Mouse (Mus musculus): ENCODE data around the gene Cd28.

Cd28 gene

DNA sequence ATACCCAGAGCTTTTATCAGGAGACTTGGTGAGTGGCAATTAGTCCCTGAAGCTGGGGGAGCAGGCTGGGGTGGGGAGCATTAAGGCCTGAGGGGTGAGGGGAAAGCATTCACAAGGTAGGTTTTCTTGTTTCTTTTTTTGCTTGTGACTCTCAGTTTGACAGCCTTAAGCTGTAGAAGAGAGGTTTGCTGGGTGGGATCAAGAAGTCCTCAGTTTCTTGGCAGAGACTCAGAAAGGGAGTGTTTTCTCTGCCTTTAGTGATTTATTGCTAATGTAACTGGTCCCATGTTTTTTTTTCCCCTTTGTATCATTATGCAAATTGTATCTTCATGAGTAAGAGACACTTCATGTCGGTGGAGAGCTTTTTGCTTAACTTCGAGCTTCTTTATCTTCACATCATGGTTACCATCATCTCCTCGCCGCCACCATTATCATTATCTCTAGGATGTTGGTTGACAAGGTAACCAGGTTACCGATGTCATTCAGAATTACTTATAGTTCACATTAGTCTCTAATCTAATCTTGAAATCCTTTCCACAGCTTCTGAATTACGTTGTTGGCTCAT lies 33.7 kb downstream of the Cd28 start:
- DNase-seq (ENCODE audit: low spot score) = no peak

DNA sequence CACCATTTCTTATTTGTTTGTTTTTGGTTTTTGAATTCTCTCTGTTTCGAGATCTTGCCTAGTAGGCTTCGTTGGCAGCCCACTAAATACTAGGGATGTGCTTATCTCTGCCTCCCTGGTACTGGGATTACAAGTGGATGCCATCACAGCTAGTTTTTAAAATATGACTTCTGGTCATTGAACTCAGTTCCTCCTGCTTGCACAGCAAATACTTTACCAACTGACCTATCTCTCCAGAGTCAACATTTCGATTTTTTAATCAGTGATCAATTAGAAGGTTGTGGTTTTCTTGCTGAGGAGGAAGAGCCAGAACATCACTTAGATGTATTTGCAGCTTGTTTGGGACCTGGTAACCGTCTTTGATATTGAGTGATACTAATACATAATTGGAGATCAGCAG lies 34.4 kb downstream of the Cd28 start:
- no peak for DNase-seq (ENCODE audit: low spot score)

DNA sequence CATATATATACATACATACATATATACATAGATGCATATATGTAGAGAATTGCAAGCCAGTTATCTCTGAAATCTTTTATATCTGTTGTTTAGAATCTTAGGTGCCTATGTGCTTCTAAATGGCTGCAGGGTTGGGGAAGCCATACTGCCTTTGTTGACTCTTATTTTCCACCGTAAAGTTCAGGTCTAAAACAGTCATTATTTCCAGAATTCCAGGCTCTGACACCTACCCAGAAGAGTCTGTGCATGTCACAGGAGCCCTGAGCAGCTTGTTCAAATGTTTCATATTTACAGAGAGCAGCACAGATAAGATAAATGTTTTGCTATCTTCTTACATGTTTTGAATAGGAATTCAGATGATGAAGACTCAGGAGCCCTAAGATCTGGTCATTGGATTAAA lies 36.4 kb downstream of the Cd28 start:
- DNase-seq (ENCODE audit: low spot score) = no peak

DNA sequence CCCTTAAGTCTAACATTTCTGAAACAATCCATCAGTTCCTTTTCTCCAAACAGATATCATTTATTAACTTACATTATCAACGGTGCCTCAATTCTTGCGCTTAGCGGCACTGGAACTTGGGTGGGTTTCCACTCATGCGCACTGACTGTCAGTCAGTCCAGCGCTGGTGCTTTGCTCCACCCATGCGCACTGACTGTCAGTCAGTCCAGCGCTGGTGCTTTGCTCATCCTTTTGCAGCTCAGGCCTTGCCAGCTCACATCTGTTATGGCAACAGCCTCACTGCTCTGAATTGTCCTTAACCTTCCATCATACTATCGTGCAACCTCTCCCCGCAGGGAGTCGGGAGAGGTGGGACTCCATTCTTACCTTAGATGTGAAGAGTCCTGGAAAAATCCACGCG lies 37.4 kb downstream of the Cd28 start:
- no peak for DNase-seq (ENCODE audit: low spot score)

DNA sequence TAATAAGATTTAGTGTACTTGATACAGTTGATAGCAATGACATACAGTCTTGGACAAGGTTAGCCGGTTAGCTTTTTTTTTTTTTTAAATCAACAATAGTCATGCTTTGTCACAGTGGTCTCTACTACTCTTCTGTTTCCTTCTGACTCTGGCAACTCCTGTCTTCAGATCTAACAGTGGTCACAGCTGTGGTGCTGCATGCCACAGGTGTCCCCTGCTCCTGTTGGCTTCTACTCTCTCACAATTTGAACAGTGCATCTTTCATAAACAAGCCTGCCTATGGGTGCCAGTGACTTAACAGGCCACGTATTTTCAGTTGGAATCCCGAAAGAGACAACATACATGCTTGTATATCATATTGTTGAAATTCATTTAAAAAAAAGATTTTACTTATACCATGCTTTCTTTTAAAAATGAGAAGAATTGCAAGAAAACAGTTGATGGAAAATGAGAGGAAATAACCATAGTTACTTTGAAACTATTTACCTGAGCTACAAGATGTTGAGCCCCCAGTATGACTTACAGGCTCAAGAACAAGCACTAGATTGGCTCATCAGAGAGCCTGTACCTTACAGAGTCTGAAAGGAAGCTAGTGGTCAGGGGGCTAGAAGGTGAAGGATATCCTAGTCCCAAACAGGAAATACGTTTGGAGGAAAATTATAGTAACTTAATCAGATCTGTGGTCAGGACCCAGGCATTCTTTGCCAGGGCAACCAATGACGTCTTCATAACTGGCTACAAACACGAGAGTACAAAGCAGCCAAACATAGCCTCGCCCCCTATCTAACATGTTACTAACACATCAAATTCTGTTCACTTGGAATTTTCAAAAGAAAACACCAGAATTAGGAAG lies 39.0 kb downstream of the Cd28 start:
- DNase-seq (ENCODE audit: low spot score) = no peak

DNA sequence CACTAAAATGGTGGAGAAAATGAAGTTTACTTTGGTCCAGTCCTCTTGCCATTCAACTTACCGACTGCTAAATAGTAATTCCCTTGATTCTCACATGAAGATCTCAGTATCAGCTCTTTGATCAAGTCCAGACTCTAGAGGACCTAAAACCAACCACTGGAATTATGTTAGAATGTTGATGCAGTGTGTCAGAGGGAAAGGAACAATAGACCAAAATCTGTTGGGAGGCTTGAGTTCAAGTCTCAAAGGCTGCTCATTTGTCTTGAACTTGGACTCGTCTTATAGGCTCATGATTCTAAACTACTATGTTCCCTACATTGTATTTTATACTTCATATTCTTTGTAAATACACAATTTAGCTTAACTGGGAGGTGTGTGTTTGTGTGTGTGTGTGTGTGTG lies 41.0 kb downstream of the Cd28 start:
- DNase-seq (ENCODE audit: low spot score) = no peak

DNA sequence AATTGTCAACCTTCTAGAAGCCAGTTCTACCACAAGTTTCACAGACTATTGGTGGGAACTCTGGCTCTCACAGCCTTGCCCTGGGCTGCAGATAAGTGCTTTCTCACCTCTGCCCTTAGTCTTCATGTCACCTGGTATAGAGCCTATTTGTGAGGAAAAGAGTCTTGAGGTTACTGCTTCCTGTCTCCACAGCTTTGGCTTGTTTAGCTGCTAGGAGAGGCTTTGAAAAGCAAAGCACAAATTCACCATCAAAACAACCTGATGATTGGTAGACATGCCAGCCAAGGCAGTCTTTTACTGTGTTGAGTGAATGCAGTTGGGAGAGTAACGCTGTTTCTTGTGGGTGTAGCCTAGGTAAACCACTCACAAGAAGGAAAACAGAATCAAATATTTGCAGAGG lies 41.6 kb downstream of the Cd28 start:
- no peak for DNase-seq (ENCODE audit: low spot score)

DNA sequence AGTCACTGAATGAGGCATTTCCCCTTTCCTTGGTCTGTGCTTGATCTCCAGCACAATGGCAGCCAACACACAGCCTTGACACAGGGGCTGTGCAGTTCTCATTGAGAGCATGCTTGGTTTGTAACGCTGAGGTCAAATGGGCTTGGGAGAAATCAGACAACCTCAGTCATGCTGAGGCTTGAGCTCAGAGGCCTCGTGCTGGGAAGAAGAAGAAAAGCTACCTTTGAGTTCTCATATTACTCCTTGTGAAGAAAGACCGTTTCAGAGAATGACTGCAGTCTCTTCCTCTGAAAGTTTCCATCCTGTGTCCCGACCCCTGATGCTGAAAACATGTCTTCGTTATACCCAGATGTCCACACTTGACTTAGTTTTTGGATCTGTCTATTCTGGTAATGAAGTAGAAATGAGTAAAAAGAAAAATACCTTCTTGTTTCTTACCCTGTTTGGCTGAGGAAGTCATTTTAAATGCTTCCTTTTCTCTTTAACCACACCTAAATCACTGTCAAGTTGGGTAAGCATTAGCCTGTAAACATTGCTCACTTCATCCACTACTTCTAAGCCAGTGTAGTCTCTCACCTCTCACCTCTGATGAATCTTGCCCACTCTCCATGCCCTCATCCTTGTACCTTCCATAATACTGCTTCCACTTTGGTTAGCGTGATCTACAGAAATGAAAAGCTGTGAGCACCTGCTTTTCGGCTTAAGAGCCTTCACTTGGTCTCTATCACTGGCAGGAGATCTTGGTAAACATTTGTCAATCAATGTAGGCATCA lies 43.1 kb downstream of the Cd28 start:
- DNase-seq (ENCODE audit: low spot score) = no peak

DNA sequence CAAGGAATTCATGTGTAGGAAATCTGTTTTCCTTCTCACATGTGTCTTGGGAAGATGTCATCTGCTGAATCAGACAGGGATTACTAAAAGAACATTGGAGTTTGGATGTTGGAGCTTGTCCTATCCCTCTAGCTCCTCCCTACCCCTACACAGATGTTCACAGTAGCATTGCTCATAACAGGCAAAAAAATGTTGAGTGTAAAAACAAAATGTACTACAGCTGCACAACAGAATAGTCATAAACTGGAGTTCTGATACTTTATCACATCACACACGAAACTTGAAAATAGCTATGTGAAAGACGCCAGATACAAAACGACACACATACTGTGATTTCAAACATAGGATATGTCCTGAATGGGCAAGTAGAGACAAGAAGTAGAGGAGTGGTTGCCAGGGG lies 43.9 kb downstream of the Cd28 start:
- no peak for DNase-seq (ENCODE audit: low spot score)

DNA sequence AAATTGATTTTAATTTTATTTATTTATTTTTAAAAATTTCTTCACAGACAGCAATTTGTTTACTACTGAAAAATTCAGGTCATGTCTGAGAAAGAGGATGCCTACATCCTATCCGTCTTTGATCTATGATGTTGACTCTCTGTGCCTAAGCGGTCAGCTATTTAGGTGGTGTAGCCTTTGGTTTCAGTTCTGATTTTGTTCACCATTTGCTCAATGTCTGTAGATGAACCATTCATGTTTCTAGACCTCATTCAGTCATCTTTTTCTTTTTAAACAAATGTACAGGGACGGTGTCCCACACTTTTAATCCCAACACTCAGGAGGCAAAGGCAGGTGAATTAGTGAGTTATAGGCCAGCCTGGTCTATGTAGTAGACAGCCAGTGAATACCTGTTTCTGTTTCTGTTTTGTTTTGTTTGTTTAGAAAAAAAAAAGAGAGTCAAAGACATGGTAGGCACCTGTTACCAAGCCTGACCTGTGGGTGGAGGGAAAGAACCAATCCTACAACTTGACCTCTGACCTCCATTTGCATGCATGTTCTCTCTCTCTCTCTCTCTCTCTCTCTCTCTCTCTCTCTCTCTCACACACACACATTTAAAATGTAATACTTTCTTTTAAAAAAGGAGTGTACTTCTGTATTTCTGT lies 45.0 kb downstream of the Cd28 start:
- DNase-seq (ENCODE audit: low spot score) = no peak

DNA sequence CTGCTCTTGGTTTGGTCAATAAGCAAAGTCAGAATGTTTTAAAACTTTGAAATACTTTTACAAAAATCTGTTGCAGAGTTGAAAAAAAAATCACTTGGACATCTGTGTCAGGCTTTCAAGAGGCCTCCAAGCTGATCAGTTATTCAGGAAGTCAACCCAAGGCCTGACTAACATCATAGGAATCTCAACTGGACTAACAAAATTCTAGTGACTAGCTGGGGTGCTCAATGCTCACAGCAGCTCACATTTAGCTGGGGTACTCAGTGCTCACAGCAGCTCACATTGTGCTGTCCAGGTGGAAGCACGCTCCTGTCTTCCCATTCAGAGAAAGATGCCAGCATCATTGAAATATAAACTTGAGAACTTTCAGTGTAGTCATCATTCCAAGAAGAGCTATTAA lies 45.9 kb downstream of the Cd28 start:
- no peak for DNase-seq (ENCODE audit: low spot score)

DNA sequence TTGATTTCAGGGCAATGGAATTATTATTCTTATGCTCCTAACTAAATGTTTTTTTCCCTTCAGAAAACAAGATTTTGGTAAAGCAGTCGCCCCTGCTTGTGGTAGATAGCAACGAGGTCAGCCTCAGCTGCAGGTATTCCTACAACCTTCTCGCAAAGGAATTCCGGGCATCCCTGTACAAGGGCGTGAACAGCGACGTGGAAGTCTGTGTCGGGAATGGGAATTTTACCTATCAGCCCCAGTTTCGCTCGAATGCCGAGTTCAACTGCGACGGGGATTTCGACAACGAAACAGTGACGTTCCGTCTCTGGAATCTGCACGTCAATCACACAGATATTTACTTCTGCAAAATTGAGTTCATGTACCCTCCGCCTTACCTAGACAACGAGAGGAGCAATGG lies 46.3 kb downstream of the Cd28 start:
- DNase-seq (ENCODE audit: low spot score) = no peak

DNA sequence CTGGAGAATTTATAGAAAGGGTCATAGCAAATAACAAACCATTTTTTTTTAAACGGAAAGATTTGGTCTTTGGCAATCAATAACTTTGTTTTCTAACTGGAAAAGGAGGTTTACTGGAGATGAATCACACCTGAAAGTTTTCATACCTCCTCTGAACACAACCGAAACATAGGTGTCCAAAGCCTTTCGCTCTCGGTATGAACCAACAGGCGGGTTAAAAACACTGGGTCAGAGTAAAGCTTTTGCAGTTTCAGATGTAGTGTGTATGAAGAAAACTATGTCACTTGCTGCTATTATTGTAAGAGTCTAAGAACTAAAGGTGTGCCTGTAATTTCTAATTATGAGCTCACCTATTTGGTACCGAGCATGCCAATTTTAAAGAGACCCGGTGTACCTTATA lies 55.2 kb downstream of the Cd28 start:
- DNase-seq (ENCODE audit: low spot score) = no peak

DNA sequence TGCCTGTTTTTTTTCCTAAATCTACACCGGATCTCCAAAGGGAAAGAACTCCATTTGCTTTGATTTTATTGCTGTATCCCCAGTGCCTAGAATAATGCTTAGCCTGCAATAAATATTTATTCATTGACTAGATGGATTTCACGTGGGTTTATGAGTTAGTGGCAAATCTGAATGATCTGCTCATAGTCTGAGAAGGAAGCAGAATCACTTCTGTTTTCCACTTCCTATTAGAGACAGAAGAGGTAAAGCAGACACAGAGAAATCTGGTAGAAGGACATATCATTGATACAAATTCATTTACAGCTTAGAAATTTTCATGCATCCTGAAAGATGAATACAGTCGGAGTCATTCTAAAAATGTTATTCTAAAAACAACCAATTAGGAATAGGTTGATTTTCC lies 56.6 kb downstream of the Cd28 start:
- no peak for DNase-seq (ENCODE audit: low spot score)

DNA sequence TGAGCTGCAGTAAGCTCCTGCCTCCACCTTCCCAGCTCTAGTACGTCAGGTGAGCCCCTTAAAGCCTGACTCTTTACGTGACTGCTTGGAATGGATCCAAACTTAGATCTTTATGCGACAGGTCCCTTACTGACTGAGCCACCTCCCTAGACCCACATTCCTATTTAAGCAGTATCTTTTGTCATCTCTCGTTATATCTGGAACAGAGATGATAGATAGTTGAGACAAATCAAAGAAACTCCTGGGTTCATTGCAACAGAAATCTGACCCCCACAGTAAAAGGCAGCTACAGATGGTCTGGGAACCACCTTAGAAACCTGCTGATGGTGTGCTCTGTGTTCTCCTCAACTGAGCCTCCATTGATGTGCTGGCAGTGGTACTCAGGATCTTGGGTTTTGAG lies 59.6 kb downstream of the Cd28 start:
- DNase-seq (ENCODE audit: low spot score) = no peak

DNA sequence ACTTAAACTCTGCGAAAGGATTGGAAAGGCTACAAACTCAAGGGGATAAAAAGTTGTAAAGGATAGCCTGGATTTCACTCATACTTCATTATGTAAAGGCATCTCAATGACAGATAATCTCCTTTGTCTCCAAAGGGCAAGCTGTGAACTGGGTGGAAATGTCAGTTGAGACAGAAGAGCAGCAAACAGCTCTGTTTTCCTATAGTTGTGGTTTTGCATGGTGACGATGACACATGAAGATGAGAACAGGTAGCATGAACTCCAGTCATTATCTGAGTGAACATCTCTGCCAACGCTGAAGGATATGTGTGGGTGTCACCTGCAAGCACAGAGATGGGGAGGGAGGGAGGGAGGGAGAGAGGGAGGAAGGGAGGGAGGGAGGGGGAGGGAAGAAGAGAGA lies 60.3 kb downstream of the Cd28 start:
- no peak for DNase-seq (ENCODE audit: low spot score)

DNA sequence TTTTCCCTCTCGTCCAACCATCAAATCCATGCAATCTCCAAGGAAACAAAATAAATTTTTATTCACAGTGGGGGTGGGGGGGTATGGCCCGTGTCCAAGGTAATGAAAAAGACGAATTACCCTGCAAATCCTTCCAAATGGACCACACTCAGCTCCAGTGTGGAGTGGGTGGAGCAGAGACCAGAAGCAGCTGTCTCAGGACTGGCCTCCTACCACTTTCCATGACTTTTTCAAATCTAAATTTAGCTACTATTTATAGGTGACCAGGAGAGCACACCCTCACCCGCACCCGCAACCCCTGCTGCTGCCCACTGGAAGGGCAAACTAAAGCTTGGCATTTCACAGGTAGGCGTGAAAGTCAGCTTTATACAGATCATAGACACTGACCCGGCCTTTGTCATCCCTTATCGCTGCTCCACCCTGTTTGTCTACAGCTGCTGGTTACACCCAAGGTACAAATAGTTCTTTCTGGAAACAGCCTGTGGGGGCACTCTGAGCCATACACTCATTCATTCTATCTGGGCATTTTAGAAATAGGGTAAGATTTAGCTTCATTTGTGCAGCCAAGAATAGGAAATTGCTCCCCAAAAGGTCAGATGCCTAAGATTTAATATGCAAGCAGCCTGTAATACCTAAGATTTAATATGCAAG lies 62.0 kb downstream of the Cd28 start:
- DNase-seq (ENCODE audit: low spot score) = no peak

DNA sequence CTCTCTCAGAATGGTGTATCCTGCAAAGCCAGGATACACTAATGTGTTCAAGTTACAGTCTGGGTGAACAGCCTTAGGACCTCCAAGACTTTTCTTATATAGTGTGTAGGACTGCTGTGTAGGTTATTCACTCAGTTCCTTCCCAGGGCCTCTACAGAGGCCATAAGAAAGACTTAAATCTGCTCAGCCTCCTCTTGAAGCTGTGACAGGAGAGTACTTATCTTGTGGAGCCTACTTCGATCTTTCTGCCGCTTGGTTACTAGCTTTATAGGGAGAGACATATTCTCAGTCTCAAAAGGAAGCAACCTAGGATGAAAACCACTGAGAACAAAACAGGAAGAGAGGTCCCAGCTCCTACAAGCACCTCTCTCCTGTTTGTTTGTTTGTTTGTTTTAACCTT lies 62.6 kb downstream of the Cd28 start:
- DNase-seq (ENCODE audit: low spot score) = no peak

DNA sequence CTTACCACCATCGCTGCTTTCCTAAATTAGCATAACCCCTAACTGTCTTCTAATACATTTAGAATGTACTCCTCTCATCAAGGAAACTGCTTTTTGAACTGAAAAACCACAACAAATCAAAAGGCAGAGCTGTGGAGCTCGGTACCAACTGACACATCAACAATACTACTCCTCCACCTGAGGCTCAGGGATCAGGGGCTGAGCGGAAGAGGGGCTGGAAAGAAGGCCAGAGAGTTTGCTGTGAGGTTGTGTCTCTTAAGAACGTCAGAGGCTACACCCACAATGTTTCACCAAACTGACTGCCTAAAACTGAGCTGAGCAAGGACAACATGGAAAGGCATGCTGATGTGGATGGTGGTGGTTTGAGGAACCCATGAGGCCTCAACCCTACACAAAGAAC lies 65.1 kb downstream of the Cd28 start:
- no peak for DNase-seq (ENCODE audit: low spot score)

DNA sequence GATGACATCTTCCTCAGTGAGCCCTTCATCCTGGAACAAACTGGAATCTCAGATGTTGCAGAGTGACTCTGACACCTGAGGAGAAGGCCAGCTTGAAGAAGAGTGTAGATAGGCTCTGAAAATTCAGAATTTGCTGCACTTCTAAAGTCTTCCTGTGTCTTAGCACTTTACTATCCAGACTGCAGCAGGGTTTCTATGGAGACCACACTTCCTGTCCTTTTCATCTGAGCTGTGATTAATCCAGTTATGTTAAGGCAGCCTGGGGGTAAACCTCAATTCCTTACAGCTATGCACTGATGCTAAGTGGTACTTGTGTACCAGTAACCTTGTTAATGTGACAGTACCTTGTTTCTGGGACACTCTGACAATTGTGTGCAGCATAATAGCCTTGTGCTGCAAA lies 77.1 kb downstream of the Cd28 start:
- DNase-seq (ENCODE audit: low spot score) = no peak

DNA sequence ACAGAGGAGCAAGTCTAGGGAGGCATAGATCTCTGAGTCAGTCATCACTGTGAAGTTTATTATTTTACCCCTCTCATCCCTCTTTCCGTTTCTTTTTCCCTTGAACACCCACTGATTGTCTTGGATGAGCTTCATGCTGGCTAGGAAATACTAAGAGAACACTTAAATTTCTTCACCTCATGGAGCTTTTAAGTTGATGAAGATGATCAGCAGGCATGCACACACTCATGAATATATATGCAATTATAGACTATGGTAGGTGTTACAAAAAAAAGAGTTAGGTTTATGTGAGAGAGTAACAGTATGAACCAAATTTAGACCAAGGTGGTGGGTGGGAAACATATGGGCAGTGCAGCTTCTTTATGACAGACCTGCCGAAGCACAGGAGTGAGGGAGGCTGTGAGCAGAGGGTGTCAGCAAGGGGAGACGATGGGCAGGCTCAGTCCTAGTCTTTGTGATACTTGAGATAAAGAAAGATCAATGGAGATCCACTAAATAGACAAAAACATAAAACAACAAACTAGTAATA lies 79.1 kb downstream of the Cd28 start:
- no peak for DNase-seq (ENCODE audit: low spot score)

DNA sequence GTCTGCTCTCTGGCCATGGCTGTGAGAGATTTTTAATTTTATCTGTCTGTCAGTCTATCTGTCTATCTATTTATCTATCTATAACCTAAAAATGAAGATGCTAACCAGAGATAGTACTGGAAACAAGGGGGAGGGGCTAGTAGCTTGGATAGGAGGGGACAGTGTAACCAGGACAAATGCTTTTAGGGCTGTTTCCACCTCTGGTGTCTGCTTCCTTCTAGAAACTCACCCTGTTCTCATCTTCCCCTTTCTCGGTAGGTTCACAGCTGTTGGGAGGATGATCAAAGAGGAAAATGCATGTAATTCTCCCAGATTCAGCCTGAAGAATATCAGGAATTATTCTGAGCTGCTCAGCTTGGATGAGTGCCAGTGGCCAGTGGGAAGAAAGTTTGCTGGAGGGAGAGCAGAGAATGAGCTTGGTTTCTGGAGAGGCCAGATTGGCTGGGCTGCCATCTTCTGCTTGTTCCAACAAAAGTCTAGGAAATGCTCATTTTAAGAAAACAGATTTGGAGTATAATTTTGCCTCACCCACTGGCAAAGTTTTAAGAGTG lies 83.3 kb downstream of the Cd28 start:
- no peak for DNase-seq (ENCODE audit: low spot score)
